Mouse (Mus musculus): ENCODE data around the gene C1qtnf6. TPM values are rescaled to one million over a fixed set of nuclear protein-coding genes. Genes with fewer than 3 reads are reported as not detected.

The C1qtnf6 gene
- polyA plus RNA-seq, 1 experiment from 2014 or later, result 19.0 TPM

- H3K4me3 ChIP-seq, result no peak overlapping the region
- 92% methylated on average over 5 of the region's 5 CpGs for WGBS
Measured at GRCm38 (mm10) chr15:78504816-78505215, 26.4 kb downstream of the C1qtnf6 start.

GRCm38 (mm10) chr15:78504013-78504412 is 27.2 kb downstream of the C1qtnf6 start:
- no peak for DNase-seq (ENCODE audit: low spot score)
- no peak overlapping the region for H3K27ac ChIP-seq
- H3K9me3 ChIP-seq, result no peaks in the 10 kb centered on the region
- H3K36me3 ChIP-seq, result no peaks in the 10 kb centered on the region
- no peaks in the 10 kb centered on the region for H3K4me1 ChIP-seq
- H3K27me3 ChIP-seq (ENCODE audit: insufficient read depth, poor library complexity, severe bottlenecking), result no peaks in the 10 kb centered on the region; the same call in 1 of the 2 replicates
- WGBS, result 84% methylated on average over 1 of the region's 1 CpGs
- no peak overlapping the region for H3K4me3 ChIP-seq

More at GRCm38 (mm10) chr15:78504816-78505215, 26.4 kb downstream of the C1qtnf6 start:
- Histone ChIP-seq H3K9me3 (no peaks in the 10 kb centered on the region), H3K27me3 (ENCODE audit: insufficient read depth, poor library complexity, severe bottlenecking) (no peaks in the 10 kb centered on the region; the same call in 1 of the 2 replicates), H3K27ac (no peak overlapping the region), H3K4me1 (peaks cover 4% of the 10 kb centered on the region), H3K36me3 (no peaks in the 10 kb centered on the region)
- no peak for DNase-seq (ENCODE audit: low spot score)

- no peak for DNase-seq (ENCODE audit: low spot score)
- Histone ChIP-seq H3K9me3 (no peaks in the 10 kb centered on the region), H3K27ac (no peak overlapping the region), H3K4me3 (no peak overlapping the region), H3K27me3 (ENCODE audit: insufficient read depth, poor library complexity, severe bottlenecking) (no peaks in the 10 kb centered on the region; the same call in 1 of the 2 replicates), H3K36me3 (no peaks in the 10 kb centered on the region), H3K4me1 (no peaks in the 10 kb centered on the region)
- 79% methylated on average over 18 of the region's 18 CpGs for WGBS
Measured at GRCm38 (mm10) chr15:78502437-78503132, 28.6 kb downstream of the C1qtnf6 start.

GRCm38 (mm10) chr15:78494968-78495406 is 36.2 kb downstream of the C1qtnf6 start, which contains the start of gene Il2rb:
Il2rb (minus strand) TSS chr15:78495271.
- no peaks in the 10 kb centered on the region for H3K36me3 ChIP-seq
- H3K27ac ChIP-seq, result no peak within 1 kb of the TSS
- no peak within 1 kb of the TSS for H3K4me3 ChIP-seq
- H3K9me3 ChIP-seq, result no peaks in the 10 kb centered on the region
- no peak for DNase-seq (ENCODE audit: low spot score)
- 93% methylated on average over 11 of the region's 11 CpGs for whole genome bisulfite sequencing
- H3K27me3 ChIP-seq (ENCODE audit: insufficient read depth, poor library complexity, severe bottlenecking), result 0 out of 2 replicates have a peak, but pooled peaks cover 4% of the 10 kb centered on the region
- H3K4me1 ChIP-seq, result peaks cover 12% of the 10 kb centered on the region; the same call in 1 of the 2 replicates

DNA sequence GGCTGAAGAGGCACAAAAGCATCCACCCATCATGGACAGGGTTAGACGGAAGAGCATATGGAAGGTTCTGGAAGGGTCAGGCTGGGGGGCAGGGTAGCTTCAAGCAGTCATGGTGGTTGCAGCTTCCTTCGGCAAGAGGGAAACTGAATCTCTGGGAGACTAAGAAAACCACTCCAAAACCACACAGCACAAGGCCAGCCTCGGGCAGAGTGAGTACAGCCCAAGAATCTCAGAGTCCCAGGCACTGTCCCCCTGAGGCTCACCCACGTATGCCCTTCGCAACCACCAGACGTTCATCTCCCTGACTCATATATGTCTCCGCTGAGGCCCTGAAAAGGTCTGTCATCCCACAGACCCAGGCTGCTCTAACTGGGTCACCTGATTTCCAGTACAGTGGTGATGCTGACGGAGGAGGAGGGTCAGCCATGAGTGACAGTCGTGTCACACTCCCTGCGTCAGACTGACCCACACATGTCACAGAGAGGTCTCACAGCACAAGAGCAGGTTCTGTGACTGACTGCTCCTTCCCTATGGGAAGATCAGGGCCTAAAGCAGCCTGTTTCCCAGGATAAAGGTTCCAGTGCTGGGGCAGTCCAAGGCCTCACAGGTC is 37.7 kb downstream of the C1qtnf6 start:
- Histone ChIP-seq H3K4me1 (peaks cover 12% of the 10 kb centered on the region; the same call in 1 of the 2 replicates), H3K36me3 (no peaks in the 10 kb centered on the region), H3K4me3 (no peak overlapping the region), H3K9me3 (no peaks in the 10 kb centered on the region), H3K27me3 (ENCODE audit: insufficient read depth, poor library complexity, severe bottlenecking) (0 out of 2 replicates have a peak, but pooled peaks cover 4% of the 10 kb centered on the region), H3K27ac (0 out of 2 replicates have a peak overlapping the region, but pooled peaks have one; percentile 5)
- WGBS, result 77% methylated on average over 10 of the region's 10 CpGs
- no peak for DNase-seq (ENCODE audit: low spot score)

DNA sequence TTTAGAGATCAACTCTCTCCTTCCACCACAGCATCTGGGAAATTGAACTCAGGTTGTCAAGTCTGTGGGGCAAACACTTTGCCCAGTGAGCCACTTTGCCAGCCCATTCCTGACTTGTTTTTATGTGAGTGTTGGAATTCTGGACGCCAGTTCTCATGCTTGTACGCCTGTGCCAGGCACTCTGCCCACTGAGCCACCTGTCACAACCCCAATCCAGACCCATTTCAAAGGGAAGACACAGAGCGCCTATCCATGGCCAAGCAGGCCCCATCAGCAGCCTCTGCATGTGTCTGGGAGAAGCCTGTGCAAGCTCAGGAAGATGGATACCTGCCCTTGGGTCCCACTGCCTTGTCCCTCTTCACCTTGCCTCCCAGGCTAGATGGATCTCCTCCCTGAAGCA is 39.9 kb downstream of the C1qtnf6 start:
- Histone ChIP-seq H3K4me3 (no peak overlapping the region), H3K27ac (no peak overlapping the region; the same call in 1 of the 2 replicates), H3K36me3 (no peaks in the 10 kb centered on the region), H3K9me3 (no peaks in the 10 kb centered on the region), H3K4me1 (peaks cover 12% of the 10 kb centered on the region; the same call in 1 of the 2 replicates), H3K27me3 (ENCODE audit: insufficient read depth, poor library complexity, severe bottlenecking) (peaks cover 12% of the 10 kb centered on the region)
- WGBS, result 75% methylated on average over 3 of the region's 3 CpGs
- no peak for DNase-seq (ENCODE audit: low spot score)

DNA sequence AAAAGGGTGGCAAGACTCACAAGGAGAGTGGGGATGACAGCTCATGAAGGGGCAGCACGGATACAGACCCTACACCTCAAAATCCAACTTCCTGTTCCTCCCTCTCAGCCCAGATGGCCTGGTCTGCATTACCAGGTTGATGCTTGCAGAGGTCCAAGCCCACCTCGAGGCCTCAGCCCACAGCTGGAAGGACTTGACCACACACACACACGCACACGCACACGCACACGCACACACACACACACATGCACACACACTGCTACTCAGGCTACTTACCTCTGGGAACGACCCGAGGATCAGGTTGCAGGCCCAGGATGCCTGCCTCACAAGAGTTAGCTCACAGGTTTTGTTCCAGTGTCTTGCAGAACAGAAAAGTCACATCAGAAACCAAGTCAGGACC is 41.3 kb downstream of the C1qtnf6 start:
- peaks cover 25% of the 10 kb centered on the region for H3K27me3 ChIP-seq (ENCODE audit: insufficient read depth, poor library complexity, severe bottlenecking)
- DNase-seq (ENCODE audit: low spot score), result no peak
- H3K27ac ChIP-seq, result no peak overlapping the region
- no peaks in the 10 kb centered on the region for H3K36me3 ChIP-seq
- H3K4me1 ChIP-seq, result peaks cover 12% of the 10 kb centered on the region; the same call in 1 of the 2 replicates
- H3K4me3 ChIP-seq, result no peak overlapping the region
- H3K9me3 ChIP-seq, result no peaks in the 10 kb centered on the region
- 65% methylated on average over 8 of the region's 8 CpGs for WGBS

GRCm38 (mm10) chr15:78489248-78489647 is 42.0 kb downstream of the C1qtnf6 start:
- WGBS, result 80% methylated on average over 3 of the region's 3 CpGs
- Histone ChIP-seq H3K9me3 (no peaks in the 10 kb centered on the region), H3K4me1 (0 out of 2 replicates have a peak, but pooled peaks cover 6% of the 10 kb centered on the region), H3K36me3 (no peaks in the 10 kb centered on the region), H3K4me3 (no peak overlapping the region), H3K27me3 (ENCODE audit: insufficient read depth, poor library complexity, severe bottlenecking) (peaks cover 31% of the 10 kb centered on the region), H3K27ac (no peak overlapping the region)
- DNase-seq (ENCODE audit: low spot score), result no peak

DNA sequence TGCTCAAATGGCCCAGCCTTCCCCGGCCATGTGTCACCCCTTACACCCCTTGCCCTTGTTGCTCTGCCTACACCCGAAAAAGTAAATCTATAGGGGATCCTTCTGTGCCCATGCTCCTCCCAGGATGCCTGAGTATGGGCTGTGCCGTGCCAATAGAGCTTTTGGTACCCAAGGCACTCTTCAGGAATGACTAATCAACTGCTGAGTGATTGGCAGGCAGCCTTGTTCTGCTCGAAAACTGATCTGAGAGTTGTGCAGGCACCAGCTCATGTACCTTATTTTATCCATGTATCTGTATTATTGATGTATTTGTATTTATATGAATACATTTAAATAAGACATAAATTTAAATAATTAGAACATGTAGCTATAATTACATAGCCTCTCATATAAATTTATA is 44.1 kb downstream of the C1qtnf6 start:
- 68% methylated on average over 4 of the region's 4 CpGs for WGBS
- Histone ChIP-seq H3K4me3 (no peak overlapping the region), H3K36me3 (no peaks in the 10 kb centered on the region), H3K9me3 (no peaks in the 10 kb centered on the region), H3K27ac (no peak overlapping the region), H3K27me3 (ENCODE audit: insufficient read depth, poor library complexity, severe bottlenecking) (peaks cover 40% of the 10 kb centered on the region), H3K4me1 (peaks cover 2% of the 10 kb centered on the region; the same call in 1 of the 2 replicates)
- DNase-seq (ENCODE audit: low spot score), result no peak

DNA sequence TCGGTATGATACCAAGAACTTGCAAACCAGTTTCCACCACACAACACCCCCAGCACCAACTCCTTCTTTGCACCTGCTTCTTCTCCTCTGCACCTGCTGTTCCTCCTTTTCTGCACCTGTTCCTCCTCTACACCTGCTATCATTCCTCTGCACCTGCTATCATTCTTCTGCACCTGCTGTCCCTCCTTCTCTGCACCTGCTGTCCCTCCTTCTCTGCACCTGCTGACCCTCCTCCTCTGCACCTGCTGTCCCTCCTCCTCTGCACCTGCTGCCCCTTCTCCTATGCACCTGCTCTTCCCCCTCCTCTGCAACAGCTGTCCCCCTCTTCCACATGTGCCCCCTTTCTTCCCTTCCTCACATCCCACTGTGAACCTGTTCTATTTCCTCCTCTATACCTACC is 44.7 kb downstream of the C1qtnf6 start:
- no peaks in the 10 kb centered on the region for H3K9me3 ChIP-seq
- peaks cover 7% of the 10 kb centered on the region for H3K4me1 ChIP-seq
- DNase-seq (ENCODE audit: low spot score), result no peak
- H3K36me3 ChIP-seq, result no peaks in the 10 kb centered on the region
- H3K27me3 ChIP-seq (ENCODE audit: insufficient read depth, poor library complexity, severe bottlenecking), result peaks cover 38% of the 10 kb centered on the region
- whole genome bisulfite sequencing, result 90% methylated on average over 1 of the region's 1 CpGs
- no peak overlapping the region for H3K27ac ChIP-seq
- no peak overlapping the region for H3K4me3 ChIP-seq

- H3K27ac ChIP-seq, result no peak overlapping the region
- no peaks in the 10 kb centered on the region for H3K36me3 ChIP-seq
- no peak for DNase-seq (ENCODE audit: low spot score)
- no peaks in the 10 kb centered on the region for H3K9me3 ChIP-seq
- WGBS, result 75% methylated on average over 4 of the region's 4 CpGs
- no peak overlapping the region for H3K4me3 ChIP-seq
- peaks cover 19% of the 10 kb centered on the region for H3K4me1 ChIP-seq
- peaks cover 36% of the 10 kb centered on the region for H3K27me3 ChIP-seq (ENCODE audit: insufficient read depth, poor library complexity, severe bottlenecking)
Measured at GRCm38 (mm10) chr15:78483311-78483710, 47.9 kb downstream of the C1qtnf6 start.

- Histone ChIP-seq H3K27ac (no peak overlapping the region), H3K36me3 (no peaks in the 10 kb centered on the region)
- WGBS, result 75% methylated on average over 3 of the region's 3 CpGs
Measured at GRCm38 (mm10) chr15:78482518-78482917, 48.7 kb downstream of the C1qtnf6 start.

GRCm38 (mm10) chr15:78481448-78482000 is 49.7 kb downstream of the C1qtnf6 start:
- 48% methylated on average over 9 of the region's 9 CpGs for WGBS
- H3K36me3 ChIP-seq, result no peaks in the 10 kb centered on the region
- no peak for DNase-seq (ENCODE audit: low spot score)
- 0 out of 2 replicates have a peak overlapping the region, but pooled peaks have one; percentile 1 for H3K27ac ChIP-seq
- H3K9me3 ChIP-seq, result no peaks in the 10 kb centered on the region
- no peak overlapping the region for H3K4me3 ChIP-seq
- H3K4me1 ChIP-seq, result peaks cover 19% of the 10 kb centered on the region
- peaks cover 30% of the 10 kb centered on the region for H3K27me3 ChIP-seq (ENCODE audit: insufficient read depth, poor library complexity, severe bottlenecking)

More at GRCm38 (mm10) chr15:78482518-78482917, 48.7 kb downstream of the C1qtnf6 start:
- DNase-seq (ENCODE audit: low spot score), result no peak
- no peaks in the 10 kb centered on the region for H3K9me3 ChIP-seq
- H3K4me3 ChIP-seq, result no peak overlapping the region
- peaks cover 19% of the 10 kb centered on the region for H3K4me1 ChIP-seq
- peaks cover 36% of the 10 kb centered on the region for H3K27me3 ChIP-seq (ENCODE audit: insufficient read depth, poor library complexity, severe bottlenecking)

Data from heart, embryonic 10.5 days (tissue).